Mouse (Mus musculus) cerebellum, adult (tissue): ENCODE results near the gene Trap1.
A peak's percentile ranks its signal among the peaks of the same experiment; 100 is the strongest.
"Not testable (repeated sequence)": the region's sequence is repeated elsewhere in the genome, so short reads cannot be mapped to it uniquely, and the experiment has no call there.

ENCODE experiments used
- ATAC-seq: cut with Nextera tagmentation; 2 replicates; pipeline ENCODE4 v1.9.2; 2017; ENCODE audit warnings: mild to moderate bottlenecking, moderate library complexity, mixed read lengths; ENCODE audit not compliant: insufficient number of reproducible peaks, low FRiP score, low TSS enrichment

Trap1 gene

DNA sequence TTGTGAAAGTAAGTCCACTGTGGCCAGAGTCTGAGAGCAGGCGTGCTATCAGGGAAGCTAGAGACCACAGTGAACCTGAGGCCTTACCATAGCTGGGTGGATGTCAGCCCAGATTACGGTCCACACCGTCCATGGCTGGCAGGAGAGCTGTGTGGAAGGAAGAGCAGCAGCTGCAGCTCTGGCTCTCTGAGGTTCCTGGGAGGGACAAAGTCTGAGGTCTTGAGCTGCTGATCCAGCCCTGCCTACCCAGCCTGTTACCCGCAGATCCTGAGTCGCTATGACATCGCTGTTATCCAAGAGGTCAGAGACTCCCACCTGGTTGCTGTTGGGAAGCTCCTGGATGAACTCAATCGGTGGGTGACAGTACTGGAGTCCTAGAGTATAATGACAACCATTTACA is 39.9 kb downstream of the Trap1 start:
- ATAC-seq = no peak

GRCm38 (mm10) chr16:4036807-4037206 is 40.8 kb downstream of the Trap1 start, which contains the start of gene Dnase1:
Gene Dnase1, plus strand, starts transcription at chr16:4036942.
- no peak for ATAC-seq

DNA sequence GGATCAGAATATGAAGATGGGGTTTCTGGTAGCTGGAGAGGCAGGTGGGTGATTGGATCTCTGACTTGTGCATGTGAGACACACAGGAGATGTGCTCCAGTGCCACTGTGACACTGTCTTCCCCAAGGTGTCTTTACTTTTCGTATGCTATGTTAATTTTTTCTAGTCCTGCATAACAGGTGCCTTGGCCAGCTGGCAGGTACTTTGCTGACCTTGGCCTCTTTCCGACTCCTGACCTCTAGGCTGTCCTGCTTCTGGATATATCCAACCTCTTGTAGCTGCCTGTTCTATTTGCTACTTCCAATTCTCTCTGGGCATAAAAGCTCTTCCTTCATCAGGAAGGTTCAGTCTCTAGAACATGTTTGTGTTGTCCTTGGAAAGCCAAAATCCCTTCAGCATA is 42.1 kb downstream of the Trap1 start:
- ATAC-seq = no peak

DNA sequence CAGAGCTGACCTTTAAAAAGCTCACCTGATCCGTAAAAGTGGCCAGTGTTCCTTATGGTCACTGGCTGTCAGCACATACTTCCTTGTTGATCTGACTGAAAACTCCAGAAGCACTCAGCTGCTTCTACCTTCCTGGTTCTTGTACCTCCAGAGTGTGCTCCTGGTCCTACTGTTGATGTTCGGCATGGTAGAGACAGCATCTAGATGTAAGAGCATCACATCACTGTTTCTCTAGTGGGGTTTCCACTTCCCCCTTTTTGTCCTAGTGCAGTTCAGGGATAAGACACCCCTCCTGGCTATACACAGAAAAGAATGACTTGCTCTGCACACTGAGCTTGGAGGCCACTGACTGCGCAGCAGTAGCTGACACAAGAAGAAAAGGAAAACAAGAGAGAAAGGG is 43.2 kb downstream of the Trap1 start:
- ATAC-seq = no peak

DNA sequence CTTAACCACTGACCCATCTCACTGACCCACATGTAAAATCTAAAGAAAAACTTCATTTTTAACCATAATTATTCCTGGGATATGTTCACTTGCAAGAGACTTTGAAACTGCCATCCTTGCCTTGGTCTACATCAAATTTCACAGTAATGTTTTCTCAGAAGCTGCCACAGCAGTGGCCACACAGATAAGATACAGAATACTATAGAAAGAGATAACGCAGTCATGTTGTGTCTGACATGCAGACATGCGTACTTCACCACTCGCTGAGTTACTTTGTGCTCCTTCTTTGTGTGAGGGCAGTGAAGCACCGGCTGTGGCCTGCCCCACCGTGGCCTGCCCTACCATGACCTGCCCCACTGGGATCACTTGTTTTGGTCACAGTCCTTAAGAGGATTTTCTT is 43.7 kb downstream of the Trap1 start:
- no peak for ATAC-seq

- no peak for ATAC-seq
These were observed 45.3 kb downstream of the Trap1 start for GRCm38 (mm10) chr16:4032341-4032748.

- no peak for ATAC-seq
These were observed 46.0 kb downstream of the Trap1 start for GRCm38 (mm10) chr16:4031441-4032274.

GRCm38 (mm10) chr16:4030501-4030900 is 47.1 kb downstream of the Trap1 start:
- ATAC-seq = no peak

DNA sequence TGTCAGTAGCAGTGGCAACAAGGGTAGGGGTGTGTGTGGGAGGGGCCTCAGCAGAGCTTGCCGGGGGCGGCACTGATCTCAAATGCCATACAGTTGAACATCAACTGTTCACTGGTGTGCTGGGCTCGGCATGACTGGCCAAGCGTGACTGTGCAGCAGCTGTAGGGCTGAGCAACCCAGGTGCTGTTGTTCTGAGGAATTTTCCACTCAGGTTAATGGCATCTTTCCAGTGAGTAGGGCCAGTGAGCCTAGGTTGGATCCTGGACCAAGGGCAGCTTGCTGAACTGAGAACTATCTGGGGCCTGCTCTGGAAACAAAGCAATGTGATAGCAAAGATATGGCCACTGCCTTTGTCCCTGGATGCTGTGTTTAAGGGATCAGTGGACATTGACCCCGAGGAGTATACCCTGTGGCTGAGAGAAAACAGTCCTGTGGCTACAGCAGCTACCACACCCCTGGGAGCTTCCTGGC is 48.2 kb downstream of the Trap1 start:
- ATAC-seq = no peak

- ATAC-seq = no peak
These were observed 50.4 kb downstream of the Trap1 start for GRCm38 (mm10) chr16:4027211-4027610.

- no peak for ATAC-seq
These were observed 51.0 kb downstream of the Trap1 start for GRCm38 (mm10) chr16:4026672-4027071.

GRCm38 (mm10) chr16:4022719-4023118 is 54.9 kb downstream of the Trap1 start:
- ATAC-seq = no peak

DNA sequence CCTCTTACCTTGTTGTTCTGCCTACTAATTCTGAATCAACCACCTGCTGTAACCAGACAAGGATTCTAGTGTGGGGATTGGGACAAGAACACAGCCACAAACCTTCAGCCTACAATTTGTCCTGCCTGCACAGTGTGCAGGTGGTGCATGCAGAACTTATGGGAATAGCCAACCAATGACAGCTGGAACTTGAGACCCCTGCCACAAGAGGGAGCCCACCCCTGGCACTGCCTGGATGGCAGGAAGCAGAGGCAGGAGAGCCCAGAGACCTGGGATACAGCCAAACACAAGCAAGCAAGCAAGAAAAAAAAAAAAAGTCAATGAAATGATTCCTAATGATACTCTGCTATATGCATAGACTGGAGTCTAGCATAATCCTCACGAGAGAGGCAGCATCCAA is 56.4 kb downstream of the Trap1 start:
- ATAC-seq = no peak

DNA sequence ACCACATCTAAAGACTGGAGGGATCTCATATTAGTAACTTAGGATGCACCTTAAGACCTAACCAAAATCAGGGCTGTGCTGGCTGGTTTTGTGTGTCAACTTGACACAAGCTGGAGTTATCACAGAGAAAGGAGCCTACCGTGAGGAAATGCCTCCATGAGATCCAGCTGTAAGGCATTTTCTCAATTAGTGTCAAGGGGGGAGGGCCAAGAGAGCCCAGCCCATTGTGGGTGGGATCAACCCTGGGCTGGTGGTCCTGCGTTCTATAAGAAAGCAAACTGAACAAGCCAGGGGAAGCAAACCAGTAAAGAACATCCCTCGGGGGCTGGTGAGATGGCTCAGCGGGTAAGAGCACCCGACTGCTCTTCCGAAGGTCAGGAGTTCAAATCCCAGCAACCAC is 60.2 kb downstream of the Trap1 start:
- not testable (repeated sequence) for ATAC-seq

DNA sequence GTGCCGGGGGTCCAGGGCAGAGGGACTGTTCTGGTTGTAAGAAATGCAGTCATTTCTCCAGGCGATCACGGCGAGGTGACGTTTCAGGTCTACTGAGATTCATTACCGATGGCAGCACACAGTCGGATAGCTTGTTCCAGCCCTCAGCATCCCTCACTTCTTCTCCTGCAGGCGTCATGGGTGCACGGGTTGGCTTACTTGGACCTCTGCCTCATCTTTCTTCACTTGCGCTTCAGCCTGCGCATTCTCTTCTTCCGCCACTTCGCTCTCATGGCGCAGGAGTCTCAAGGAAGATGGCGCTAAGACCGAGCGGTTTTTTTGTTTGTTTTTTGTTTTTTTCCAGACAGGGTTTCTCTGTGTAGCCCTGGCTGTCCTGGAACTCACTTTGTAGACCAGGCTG is 60.8 kb downstream of the Trap1 start:
- ATAC-seq = not testable (repeated sequence)

DNA sequence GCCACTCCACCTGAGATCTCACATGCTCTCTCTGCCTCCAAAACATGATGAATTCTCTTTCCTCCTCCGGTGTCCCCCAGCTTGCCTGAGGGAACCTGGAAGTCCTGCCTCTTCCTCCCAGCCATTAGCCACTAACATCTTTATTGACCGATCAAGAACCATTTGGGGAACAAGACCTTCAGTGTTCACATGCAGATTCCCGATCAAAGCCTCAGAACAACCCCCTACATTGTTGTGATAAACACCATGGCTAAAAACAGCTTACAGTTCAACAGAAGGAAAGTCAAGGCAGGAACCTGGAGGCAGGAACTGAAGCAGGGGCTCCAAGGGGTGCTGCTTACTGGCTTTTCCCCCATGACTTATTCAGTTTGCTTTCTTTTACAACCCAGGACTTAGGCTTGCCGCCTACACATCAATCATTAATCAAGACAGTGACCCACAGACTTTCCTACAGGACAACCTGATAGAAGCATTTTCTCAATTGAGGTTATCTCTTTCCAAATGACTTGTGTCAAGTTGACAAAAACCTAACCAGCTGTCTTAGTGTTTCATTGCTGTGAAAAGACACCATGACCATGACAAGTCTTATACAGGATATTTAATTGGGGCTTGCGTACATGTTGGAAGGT is 63.5 kb downstream of the Trap1 start:
- ATAC-seq = no peak

- no peak for ATAC-seq
These were observed 64.6 kb downstream of the Trap1 start for GRCm38 (mm10) chr16:4012882-4013570.

DNA sequence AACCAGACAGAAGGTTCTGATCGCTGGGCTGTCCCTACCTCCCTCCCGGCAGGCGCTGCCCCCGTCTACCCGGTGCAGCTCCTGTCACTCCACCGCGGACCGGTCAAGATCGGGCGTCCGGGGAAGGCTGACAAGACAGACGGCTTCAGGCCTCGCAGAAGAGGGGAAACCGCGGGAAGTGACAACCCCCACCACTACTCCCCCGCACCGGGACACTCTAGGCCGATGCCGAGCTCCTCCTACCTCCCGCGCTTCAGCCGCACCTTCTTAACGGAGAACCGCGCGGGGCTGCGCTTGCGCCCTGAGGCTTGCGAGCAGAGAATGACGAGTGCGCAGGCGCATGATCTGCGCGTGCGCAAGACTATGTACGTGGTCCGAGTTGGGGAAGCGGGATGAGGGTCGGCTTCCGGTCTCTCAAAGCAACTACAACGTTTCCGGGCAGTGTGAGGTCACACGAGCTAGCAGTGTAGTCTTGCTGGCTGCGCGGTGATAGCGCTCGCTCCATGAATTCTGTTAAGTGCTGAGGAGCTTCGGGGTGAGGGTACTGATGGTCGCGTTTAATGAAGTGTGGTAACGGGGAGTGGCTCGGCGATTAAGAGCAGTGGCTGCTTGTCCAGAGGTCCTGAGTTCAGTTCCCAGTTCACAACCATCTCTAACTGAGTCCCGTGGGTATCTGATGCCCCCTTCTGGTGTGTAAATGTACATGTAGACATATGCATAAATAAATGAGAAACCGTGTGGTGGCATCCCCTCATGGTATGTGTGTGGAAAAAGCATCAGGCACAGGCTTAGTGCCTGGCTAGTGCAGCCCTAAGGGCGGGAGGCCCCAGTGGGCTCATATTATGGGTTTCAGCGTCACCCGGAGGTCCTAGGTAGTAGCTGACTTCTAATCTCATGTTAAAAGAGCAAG is 73.9 kb downstream of the Trap1 start, which contains the start of gene Slx4:
Gene Slx4, minus strand, starts transcription at position 282 of the 910 bp plus-strand sequence.
- ATAC-seq = peak; percentile 95
